Mouse (Mus musculus): ENCODE results near the gene Trappc5.

The Trappc5 gene

DNA sequence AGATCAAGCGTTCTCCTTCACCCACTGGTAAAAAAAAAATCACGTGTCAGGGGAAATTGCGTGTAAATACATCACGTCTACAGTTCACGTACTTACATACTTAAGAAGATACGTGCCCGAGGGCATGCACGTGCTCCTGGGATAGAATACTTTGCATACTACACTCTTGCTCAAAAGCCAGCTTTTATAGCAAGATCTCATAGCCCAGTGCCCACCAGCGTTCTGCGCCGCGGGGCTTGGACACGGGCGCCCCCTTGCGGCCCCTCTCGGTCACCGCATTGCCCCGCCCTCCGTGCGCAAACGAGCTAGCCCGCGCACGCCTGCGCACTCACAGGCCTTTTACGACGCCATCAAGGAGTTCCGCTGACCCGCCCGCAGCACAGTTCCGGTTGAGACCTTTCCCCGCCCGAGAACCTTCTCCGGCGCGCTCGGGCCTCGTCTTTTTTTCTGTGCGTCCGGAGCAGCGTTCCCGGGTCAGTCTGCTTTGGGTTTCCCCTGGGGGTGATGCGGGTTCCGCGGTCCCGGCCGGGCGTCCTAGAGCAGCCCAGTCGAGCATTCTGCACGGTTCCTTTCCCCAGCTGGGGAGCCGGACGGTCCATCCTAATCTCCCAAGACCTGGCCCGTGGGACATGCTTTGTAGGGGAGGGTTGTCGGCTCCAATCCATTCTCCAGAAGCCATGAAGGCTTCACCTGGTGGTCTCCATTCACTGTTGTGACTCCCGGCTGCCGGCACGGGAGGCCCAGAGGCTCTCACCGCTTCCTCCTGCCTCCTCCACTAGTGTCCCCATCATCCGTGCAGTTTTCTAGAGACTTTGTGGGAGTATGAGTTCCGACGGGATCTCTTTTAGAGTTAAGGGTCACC is at the start of gene Trappc5:
TSS of gene Trappc5 (plus strand) at position 169 of the 862 bp plus-strand sequence.
- DNase-seq, result peak; percentile 90 to 97

DNA sequence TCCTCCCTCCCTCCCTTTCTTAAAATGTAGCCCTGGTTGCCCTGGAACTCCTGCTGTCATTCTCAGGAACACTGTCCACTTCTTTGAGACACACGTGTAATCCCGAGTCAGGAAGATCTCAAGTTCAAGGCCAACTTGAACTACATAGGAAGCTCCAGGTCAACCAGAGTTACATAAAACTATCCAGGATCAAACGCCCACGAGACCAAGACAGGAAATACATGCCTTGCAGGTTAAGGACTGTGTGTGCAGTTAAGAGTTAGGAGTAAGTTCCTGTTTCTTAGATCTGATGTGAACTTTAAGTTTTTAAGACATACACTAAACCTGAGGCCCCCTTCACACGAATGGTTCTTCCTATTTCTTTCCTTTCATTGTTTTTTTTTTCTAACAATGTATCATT is 49.1 kb upstream of the Trappc5 start:
- DNase-seq, result no peak

DNA sequence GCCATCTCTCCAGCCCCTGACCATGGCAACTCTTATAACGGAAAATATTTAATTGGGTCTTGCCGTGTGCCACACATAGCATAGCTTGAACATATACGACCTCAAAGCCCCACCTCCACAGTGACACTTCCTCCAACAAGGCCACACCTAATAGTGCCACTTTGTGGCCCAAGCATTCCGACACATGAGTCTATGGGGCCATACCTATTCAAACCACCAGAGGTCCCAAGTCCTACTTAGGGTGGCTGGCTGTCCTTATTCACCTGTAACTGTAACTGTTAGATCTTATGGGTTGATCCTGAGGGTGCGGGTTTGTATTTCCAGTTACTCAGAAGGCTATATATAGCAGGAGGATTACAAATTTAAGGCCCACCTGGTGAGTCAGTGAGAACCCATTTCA is 48.1 kb upstream of the Trappc5 start:
- peak in 1 of 2 experiments; percentile 26 for DNase-seq

DNA sequence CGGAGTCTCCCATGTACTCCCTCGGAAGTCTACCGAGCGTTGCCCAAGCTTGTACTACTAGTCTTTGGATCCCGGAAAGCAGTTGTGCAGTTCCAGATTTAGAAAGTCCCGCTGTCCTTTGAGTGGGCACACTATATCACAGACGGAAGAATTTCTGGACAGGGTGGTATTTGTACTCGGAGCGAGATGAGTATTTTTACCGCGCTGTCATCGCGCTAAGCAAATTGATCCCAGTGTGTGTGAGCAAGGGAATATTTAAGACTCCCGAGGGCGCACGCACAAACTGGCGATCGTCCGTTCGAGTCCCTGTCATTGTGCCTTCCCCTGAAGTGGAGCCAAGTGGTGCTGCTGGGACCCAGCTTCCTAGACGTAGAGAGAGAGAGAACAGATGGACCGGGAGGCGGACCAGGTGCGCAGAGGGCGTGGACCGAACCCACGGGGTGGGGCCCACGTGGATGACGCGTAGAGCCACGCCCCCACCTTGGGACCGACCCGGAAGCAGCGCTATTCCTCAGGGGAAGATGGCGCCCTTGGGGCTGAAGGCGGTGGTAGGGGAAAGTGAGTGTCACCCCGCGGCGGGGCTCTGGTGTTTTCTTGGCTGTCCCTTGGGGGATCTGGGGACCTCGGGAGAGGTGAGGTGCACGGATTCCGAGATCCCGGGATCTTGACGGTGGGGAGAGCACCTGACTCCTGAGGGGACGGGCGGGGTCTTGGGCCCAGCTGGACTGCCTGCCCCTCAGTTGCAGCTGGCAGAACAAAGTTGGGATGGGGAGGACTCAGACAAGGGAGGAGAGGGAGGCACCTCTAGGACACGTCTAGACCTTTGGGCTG is 45.2 kb upstream of the Trappc5 start, which contains the start of gene Stxbp2:
TSS of gene Stxbp2 (plus strand) at position 309 of the 831 bp plus-strand sequence.
- peak; percentile 81 to 88 for DNase-seq

DNA sequence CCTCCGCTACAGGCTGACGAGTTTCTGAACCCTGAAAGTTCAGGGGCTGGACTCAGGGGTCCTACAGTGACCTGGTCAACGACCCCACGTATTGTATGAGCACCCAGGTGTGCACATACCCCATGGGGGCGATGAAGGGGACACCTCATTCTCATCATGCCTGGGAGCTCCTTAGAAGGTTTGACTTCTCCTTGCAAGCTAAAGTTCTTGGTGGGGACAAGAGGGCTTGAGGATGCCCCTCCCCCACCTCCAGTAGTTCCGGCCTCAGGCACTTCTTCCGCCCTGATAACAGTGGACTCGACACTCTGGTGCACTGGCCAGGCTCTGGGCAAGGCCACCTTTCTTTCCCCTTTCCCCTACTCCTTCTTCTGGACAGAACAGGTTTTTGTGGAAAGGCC is 44.6 kb upstream of the Trappc5 start:
- DNase-seq, result peak in 1 of 2 experiments; percentile 18

DNA sequence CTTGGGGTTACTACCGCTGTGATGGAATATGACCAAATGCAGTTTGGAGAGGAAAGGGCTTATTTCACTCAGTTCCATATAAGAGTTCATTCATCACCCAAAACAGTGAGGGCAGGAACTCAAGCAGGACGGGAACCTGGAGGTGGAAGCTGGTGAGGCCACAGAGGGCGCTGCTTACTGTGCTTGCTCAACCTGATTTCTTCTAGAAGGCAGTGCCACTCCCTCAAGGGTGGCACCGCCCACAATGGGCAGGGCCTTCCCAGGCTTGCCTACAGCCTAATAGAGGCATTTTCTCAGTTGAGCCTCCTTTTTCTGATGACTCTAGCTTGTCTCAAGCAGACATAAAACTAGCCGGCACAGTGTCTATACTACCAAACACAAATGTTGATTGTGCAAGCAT is 30.3 kb upstream of the Trappc5 start:
- DNase-seq, result peak; percentile 36 to 67

DNA sequence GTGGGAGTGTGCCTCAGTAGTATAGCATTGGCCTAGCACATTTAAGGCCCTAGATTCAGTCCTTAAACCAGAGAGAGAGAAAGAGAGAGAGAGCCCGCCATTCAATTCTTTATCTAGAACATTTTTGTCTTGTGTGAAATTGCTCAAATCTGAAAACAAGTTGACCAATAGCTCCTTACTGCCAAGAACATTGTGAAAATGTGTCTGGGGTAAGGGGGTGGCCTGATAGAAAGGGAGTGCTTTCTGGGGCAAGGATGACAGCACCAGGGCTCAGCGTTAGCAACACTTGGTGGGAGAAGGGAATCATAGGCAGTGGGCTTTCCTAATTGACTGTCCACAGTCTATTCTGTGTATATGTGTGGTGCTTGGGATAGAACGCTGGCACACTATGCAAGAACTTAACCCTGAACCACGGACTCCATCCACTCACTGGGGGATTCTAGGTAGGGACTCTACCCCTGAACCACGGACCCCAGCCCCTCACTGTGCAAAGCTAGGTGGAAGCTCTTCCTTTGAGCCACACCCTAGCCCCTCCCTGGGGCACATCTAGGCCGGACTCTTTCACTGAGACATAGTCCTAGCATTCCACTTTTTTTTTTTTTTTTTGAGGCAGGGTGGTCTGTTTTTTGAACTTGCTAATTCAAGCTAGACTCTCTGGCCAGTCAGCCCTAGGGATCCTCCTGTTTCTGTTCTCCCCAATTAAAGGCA is 29.1 kb upstream of the Trappc5 start:
- DNase-seq, result no peak

DNA sequence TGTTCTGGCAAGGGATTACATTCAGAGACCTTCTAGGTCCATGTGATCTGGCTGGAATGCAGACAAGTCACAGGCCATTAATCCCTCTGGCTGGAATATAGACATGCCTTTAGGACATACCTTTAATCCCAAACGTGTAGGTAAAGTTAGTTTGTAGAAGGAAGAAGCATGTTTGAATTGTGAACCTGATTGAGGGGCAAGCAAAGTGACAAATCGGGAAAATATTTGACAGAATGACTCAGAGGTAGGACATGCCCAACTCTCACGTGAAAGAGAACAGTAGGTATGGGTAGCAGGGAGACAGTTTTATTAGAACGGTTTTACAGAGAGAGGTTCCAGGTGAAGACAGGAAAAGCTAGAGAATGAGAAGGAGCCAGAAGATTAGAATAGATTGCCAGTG is 28.5 kb upstream of the Trappc5 start:
- no peak for DNase-seq

DNA sequence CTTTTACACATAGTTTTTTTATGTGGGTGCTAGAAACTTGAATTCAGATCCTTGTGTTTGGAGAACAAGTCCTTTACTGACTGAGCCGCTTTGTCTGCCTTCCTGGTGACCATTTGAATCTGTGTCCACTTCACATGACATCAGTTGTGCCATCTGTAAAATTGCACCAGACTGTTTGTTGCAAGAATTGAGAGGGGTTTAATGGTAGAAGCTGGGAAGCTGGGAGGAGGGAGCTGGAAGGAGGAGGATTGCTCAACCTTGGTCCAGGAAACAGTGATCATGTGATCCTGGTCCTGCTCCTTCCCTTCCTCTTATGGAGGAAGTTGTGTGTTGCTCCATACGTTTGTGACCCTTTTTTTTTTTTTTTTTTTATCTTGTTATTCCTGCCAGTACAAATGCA is 27.8 kb upstream of the Trappc5 start:
- no peak for DNase-seq

DNA sequence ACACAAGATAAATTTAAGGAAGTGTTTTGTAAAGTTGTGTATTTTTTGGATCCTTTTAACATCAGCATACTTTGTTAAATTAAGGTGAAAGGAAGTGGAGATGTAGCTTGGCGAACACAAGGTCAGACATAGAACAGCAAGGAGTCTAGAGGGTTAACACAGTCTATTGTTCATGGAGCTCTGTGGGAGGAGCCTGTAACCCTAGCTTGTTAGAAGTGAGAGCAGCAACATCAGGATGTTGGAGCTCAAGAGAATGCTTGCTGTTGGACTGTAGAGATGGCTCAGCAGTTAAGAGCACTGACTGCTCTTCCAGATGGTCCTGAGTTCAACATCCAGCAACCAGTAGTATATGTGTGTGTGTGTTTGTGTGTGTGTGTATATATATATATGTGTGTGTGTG is 27.1 kb upstream of the Trappc5 start:
- no peak for DNase-seq

DNA sequence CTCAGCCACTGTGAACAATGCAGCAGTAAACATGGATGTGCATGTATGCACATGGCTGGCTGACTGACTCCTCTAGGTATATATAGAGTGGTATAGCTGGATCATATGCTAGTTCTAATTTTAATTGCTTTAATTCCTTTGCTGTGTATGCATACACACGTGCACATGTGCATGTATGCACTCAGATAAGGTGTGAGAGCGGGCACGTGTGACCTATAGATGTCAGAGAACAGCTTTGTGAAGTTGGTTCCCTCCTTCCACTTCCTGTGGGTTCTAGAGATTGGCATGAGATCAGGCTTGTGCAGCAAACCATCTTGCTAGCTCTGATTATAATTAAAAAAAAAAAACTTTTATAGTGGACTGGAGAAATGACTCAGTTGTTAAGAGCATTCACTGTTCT is 23.3 kb upstream of the Trappc5 start:
- DNase-seq, result no peak

DNA sequence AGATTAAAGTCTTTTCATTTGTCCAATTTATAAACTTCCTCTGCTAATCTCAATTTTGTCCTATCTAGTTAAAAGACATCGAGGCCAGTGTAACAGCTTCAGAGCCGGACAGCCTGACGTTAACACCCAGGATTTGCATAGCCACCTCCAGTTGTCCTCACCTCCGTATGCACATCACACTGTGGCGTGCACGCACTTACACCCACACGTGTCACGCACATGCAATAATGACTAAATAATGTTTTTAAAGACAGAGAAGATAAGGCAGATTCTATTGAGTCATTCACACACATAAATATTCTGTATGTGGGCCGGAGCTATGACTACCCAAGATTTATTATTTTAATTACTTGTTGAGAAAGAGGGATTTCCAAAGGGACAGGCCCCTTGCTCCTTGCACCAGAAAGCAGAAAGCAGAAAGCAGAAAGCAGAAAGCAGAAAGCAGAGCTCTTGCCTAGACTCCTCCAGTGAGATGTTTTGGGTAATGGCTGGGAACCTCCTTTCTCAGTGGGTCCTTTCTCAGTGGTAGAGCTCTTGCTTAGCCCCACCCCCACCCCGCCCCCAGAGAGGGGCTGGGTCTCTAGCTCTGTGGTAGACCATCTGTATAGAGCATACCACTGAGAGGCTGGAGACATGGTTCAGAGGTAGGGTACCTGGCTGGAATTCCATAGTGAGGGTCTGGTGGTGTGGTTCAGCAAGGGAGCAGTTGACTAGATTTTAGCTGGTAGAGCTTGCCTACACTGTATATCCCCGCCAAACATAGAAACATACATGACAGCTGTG is 21.2 kb upstream of the Trappc5 start:
- DNase-seq, result no peak

DNA sequence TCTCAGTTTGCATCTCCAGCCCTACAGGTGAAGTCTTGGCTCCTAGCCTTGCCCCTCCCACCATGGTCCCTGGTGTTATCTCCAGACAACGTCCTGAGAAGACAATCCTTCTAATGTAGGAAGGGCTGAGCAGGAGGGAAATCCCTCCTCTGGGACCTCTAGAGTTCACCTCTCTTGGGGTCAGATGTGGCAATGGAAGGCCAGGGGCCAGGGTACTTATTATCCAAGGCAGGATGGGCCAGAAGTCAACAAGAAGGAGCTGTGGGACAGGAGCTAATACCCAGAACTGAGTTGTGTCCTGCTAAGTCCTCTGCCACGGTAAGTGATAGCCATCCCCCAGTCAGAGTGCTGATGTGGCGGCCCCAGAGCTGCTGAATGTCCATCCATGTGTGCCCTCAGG is 20.6 kb upstream of the Trappc5 start, which contains the start of gene Retn:
TSS of gene Retn (plus strand) at position 245 of the 400 bp plus-strand sequence.
- DNase-seq, result no peak

DNA sequence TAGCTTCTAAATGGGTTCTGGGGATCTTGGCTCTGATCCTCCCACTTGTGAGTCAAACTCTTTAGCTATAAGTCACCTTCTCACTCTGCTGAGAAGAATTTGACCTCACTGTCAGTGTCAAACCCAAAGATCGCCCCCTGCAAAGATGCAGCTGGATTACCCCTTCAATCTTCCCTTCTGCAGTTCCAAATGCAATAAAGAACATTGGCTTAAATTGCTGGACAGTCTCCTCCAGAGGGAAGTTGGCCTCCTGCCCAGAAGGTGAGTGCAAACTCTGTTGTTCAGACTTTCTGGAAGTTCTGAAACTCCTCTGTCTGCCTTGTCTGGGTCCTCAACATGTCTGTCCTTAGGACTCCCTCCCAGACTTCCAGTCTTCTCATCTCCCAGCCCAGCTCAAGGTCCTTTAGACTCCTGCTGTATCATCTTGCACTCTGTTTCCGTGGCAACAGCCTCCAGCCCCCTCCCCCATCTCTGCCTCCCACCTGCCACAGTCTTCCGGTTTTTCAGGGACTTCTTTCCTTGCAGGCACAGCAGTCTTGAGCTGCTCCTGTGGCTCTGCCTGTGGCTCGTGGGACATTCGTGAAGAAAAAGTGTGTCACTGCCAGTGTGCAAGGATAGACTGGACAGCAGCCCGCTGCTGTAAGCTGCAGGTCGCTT is 19.2 kb upstream of the Trappc5 start:
- DNase-seq, result no peak

DNA sequence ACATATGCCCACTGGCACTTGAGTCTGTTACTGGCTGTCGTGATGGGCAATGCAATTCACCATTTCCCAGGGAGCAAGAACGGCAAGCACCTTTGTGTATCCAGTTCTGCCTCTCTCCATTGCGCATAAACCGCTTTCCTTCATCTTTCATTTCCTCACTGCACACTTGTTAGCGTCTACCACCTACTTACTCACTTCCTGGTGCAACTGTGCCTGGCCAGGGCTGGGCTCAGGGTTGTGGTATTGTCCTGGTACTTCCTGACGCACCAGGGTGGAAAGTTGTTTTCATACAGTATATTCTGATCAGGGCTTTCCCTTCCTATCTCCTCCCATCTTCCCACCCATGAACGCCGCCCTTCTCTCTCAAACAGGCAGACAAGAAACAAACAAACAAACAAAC is 15.2 kb upstream of the Trappc5 start:
- DNase-seq, result no peak

DNA sequence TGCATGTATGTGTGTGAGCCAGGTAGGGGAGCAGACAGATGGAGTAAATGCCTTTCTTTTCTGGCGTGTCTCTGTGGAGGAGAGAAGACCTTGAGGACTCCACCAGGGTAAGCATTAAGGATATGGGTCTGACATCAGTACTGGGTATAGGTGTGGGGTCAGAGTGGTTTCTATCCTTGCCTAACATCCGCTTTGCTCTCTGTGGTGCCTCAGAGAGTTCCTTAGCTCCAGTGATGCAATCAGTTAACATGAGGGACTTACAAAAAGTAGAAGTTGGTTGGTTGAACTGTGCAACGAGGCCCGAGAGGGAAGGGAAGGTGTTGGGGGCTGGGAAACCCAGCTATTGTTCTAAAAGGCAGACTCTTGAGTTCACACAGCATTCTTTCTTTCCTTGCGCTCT is 11.7 kb upstream of the Trappc5 start:
- DNase-seq, result no peak

DNA sequence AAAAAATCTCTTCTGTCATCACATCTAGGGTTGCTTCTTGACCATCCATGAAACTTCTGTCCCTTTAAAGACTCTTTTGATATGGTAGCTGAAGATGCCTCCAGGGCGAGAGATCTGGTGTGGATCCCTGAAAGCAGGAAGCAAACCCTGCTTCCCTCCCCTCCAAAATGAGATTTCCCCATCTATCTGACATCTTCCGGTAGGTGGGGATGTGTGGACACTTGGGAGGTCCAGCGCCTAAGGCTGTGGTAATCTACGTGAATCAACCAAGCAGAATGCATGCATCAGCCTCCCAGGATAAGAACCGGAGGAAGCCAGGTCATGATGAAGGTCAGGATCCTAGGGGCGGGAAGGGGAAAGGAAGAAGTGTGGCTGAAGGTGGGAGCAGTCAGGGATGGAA is 10.6 kb upstream of the Trappc5 start, which contains the start of gene Mcemp1:
TSS of gene Mcemp1 (plus strand) at position 248 of the 400 bp plus-strand sequence.
- no peak for DNase-seq

DNA sequence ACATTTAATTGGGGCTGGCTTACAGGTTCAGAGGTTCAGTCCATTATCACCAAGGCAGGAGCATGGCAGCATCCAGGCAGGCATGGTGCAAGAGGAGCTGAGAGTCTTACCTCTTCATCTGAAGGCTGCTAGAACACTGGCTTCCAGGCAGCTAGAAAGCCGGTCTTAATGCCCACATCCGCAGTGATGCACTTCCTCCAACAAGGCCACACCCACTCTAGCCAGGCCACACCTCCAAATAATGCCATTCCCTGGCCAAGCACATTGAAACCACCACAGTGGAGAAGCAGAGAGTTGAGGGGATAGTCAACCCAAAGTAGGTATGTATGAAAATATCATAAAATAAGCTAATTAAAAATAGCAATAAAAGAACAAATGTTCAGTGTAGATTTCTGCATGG is 5.7 kb upstream of the Trappc5 start:
- peak; percentile 43 to 55 for DNase-seq

DNA sequence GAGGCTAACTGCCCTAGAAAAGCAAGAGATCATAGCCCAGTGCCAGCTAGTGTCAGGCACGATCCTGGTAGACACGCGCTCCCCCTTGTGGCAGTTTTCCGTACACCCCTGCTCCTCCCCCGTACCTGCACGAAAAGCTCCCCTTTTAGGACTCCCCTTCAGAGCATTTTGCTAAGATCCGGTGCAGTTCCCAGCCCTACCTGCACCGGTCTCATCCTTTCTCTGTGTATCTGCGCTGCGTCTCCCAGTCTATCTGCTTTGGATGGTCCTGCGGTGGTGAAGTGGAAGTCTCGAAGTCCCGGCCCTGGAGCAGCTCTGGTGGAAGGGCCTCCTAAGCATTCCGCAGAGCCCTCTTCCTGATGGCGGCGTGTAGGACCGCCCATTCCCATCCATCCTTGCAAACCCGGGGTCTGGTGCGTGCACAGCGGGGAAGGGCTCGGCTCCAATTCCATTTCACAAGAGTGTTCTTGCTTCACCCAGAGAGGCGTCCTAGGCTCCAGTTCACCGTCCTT is 4.1 kb upstream of the Trappc5 start, which contains the start of gene Fcor:
TSS of gene Fcor (minus strand) at position 383 of the 512 bp plus-strand sequence.
- peak; percentile 73 to 91 for DNase-seq

DNA sequence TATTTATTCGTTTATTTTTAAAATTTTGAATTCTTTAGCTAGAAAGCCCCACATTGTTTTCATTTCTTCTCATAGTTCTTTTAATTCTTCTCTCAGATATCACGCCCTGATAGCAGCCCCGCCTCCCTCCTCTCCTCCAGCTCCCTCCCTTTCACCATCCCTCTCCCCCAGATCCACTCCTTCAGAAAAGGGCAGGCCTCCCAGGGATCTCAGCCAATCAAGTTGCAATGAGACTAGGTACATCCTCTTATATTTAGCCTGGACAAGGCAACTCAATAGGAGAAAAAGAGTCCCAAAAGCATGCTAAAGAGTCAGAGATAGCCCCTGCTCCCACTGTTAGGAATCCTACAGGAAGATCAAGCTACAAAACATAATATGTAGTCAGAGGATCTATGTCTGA is 1.4 kb upstream of the Trappc5 start:
- DNase-seq, result no peak

DNA sequence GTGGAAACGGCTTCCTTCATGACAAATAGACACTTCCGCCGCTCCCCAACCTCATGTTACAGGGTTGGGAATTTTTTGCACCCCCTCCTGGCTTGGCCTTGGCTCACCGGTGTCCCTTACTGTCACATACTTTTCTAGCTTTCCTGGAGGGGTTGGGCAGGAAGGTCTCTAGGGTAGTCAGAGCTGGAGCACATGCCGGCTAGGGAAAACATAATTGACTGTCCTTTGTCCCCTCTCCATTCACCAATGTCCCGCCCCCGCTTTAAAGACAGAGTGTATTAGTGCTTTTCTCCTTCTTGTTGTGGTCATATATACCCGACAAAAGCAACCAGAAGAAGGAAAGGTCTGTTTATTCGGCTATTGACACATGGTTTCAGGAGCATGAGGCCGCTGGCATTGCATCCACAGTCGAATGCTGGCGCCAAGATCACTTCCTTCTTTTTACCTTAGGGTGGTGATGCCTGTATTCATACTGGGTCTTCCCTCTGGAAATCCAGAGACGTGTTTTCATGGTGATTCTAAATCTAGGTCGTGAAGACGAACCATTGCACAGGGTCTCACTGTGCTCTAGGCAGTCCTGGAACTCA is 987 bp downstream of the Trappc5 start:
- DNase-seq, result no peak

All from spleen, adult 18-20 months (tissue).